Mouse (Mus musculus) small intestine, adult 2 months (tissue): ENCODE results near the gene Elob.

Source experiments
- CTCF ChIP-seq: fragments of 200-500 bp; IDR thresholded peaks from 2 replicates; pipeline ENCODE4 v1.5.1; 2012; ENCODE audit warnings: low read depth, mild to moderate bottlenecking, control low read depth, inconsistent platforms, low read length, moderate library complexity, mixed read lengths; ENCODE audit not compliant: insufficient replicate concordance, insufficient read length; ENCODE audit errors: extremely low read depth
- POLR2A ChIP-seq: fragments of 200-500 bp; IDR thresholded peaks from 2 replicates; pipeline ENCODE4 v1.6.1; 2012; ENCODE audit warnings: low read depth, mild to moderate bottlenecking, control low read depth, inconsistent platforms, low read length, moderate library complexity

DNA sequence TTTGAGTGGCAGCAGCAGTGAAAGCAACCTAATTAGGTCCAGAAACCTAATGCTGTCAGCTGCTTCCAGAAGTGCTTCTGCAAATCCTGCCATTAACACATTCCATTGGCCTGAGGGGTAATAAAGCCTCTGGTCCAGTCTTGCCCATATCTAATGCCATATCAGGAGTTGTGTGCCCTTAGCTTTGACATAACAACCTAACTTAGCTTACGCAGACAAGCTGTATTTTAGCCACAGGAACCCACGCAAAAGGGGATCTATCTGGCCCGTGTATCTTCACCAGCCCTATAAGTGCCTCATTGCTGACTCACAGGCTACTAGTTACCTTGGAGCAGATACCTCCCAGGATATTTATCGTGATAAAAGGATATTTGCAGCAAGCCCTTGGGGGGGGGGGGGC lies 3.3 kb downstream of the Elob start:
- no peak for TF ChIP-seq POLR2A
- TF ChIP-seq CTCF, result no peak
